Mouse (Mus musculus) hematopoietic multipotent progenitor cell, adult 10-12 weeks (in vitro differentiated cells): ENCODE data around the gene Sdsl. TPM values are rescaled to one million over a fixed set of nuclear protein-coding genes. Genes with fewer than 3 reads are reported as not detected.

Source experiments
- polyA plus RNA-seq: library from polyadenylated mRNA; stranded (reverse); fragments of >175 nt; gene quantifications from 2 replicates; pipeline ENCODE4 v1.2.3, GENCODE M21; 2012; ENCODE audit warnings: low replicate concordance

Gene Sdsl
- polyA plus RNA-seq = 0.88 and 4.6 TPM in 2 replicates

DNA sequence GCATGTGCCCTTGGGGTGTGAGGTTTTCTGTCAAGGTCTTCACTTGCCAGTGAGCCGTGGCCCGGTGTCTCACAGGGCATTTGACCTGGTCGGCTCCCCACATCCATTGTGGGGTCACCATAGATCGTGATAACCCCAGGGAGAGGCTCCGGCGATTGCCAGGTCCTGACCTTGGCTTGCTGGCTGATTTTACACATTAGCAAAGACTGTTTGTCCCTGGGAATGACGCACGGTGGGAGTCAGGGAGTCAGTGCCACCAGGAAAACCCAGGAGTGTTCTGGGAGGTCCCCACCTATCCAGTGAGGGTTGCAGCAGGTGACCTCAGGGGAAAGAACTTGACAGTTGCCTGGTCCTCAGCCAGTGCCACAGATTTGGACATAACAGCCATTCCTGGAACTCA is at the start of gene Sdsl:
Gene Sdsl, minus strand, starts transcription at position 41 of the 400 bp plus-strand sequence.

DNA sequence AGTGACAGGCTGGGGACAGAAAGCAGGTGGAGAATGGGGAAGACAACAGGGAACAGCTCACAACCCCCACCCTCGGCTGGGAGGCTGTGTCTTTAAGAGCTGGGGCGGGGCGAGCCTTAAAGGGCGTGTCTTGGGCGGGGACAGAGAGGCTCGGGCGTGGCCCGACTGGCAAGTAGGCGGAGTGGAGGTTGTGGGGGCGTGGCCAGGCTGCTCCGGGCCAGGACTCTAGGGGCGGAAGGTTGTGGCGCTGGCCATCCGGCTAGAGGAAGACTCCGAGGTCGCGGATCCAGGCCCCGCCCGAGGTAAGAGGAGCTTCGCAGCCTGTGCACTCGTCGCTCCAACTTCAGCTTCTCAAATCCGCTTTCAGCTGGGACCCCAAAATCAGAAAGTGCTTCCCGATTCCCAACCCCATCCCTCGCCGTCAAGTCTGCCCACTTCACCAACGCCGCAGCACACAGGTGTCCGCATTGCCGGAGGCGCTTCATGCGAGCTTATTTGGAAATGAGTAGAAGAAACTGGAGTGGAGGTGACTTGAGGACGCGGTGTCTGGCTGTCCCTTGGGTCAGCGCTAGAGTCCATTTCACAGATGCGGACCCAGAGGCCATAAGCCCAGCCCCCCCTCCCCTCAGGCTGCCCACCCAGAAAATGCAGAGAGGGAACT is 38.5 kb upstream of the Sdsl start, which contains the start of gene Slc8b1:
Gene Slc8b1, plus strand, starts transcription at position 187 of the 661 bp plus-strand sequence.

DNA sequence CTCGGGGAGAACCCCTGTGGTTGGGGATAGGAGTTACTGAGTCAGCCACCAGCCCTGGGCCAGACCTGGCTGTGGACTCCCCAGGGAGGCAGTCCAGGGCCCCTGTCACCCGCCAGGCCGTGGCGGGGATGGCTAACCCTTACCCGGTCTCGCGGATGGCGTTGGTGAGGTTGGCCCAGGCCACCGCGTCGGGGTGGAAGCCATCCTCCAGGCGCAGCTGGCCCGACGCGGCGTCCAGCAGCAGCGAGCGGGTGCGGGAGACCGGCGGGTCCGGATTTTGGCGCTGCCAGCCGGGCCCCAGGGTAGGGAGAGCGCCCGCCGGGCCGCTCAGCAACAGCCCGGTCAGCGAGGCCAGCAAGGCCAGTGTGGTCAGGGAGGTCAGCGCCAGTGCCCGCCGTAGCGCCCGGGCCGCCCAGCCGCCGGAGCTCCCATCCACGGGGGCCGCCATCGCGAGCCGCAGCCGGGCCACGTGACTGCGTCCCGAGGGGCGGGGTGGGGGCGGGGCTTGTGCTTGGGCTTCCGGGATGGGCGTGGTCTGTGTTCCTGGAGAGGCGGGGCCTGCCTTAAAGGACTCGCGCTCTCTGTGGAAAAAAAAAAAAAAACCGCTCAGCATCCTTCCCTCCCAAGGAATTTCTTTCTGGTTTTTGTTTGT is 30.7 kb upstream of the Sdsl start, which contains the start of gene Plbd2:
Gene Plbd2, minus strand, starts transcription at position 482 of the 652 bp plus-strand sequence.

DNA sequence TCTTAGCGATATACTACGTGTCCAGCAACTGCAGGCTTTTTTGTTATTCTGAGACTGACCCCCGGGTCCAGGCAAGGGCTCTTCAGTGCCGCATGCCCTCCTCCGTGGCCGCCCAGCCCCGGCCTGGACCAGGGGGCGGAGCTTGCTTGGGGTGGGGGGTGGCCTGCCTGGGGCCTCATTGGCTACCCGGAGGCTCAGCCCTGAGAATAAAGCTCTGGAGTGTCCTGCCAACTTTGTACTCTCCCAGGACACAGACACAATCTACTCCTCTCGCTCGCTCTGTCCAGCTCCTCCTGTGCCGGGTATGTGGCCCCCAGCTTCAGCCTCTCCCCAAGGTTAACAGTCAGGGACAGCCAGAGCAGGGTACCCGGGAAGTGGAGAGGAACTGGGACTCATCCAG is 3.7 kb upstream of the Sdsl start, which contains the start of gene Sds:
Gene Sds, plus strand, starts transcription at position 231 of the 400 bp plus-strand sequence.

DNA sequence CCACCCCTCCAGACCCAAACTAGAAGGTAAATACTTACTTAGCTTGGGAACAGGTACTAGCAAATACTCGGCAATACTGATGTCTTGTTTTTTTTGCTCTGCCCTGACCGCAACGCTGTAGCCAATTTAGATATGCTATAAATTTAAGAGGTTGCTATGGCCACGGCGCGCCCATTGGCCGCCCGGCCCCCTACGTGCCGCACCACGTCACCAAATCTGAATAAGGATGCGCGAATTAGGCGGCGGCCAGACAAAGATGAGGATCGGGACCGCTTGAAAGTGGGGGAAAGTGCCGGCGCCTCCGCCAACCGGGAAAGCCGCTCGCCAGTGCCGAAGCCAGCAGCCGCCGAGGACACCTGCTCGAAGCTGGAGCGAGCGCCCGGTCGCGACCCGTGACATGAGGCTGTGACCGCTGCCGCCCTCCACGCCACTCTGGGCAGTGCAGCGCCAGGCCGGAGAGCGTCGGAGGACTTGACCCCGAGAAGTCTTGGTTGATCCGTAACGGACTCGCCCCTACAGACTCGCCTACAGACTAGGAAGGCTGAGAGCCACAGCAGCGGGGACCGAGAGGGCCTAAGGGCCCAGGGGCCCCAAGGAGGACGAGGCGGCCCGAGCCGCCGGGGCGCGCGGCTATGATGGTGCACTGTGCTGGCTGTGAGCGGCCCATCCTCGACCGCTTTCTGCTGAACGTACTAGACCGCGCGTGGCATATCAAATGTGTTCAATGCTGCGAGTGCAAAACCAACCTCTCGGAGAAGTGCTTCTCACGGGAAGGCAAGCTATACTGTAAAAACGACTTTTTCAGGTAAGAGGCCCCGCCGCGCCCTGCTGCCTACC is 40.7 kb downstream of the Sdsl start, which contains the start of gene Lhx5:
Gene Lhx5, plus strand, starts transcription at position 51 of the 837 bp plus-strand sequence.

Other genes with a start within 250 kb of the Sdsl start
- 0.07 and 0.10 TPM in 2 replicates for gene Lhx5, start 41.1 kb downstream of the Sdsl start, polyA plus RNA-seq
- gene Sds, start 3.7 kb upstream of the Sdsl start, polyA plus RNA-seq = not detected in 2 replicates
- gene Plbd2, start 30.8 kb upstream of the Sdsl start, polyA plus RNA-seq = 37.8 and 38.1 TPM in 2 replicates
- 16.9 and 23.9 TPM in 2 replicates for gene Slc8b1, start 38.4 kb upstream of the Sdsl start, polyA plus RNA-seq
- 52.8 and 62.7 TPM in 2 replicates for gene Tpcn1, start 115.9 kb upstream of the Sdsl start, polyA plus RNA-seq
- gene Iqcd, start 116.2 kb upstream of the Sdsl start, polyA plus RNA-seq = 0.86 and 2.0 TPM in 2 replicates
- 16.3 and 22.7 TPM in 2 replicates for gene Rita1, start 139.8 kb upstream of the Sdsl start, polyA plus RNA-seq
- gene Ddx54, start 139.9 kb upstream of the Sdsl start, polyA plus RNA-seq = 142 and 167 TPM in 2 replicates
- gene Cfap73, start 161.4 kb upstream of the Sdsl start, polyA plus RNA-seq = 0.13 TPM in 1 of 2 replicates, not detected in the other
- 29.1 and 49.9 TPM in 2 replicates for gene Rasal1, start 176.0 kb upstream of the Sdsl start, polyA plus RNA-seq
- 290 and 657 TPM in 2 replicates for gene Dtx1, start 239.1 kb upstream of the Sdsl start, polyA plus RNA-seq